Mouse (Mus musculus) kidney, embryonic 15.5 days (tissue): Measurements from ENCODE around the gene Zbed4. TPM values are rescaled to one million over a fixed set of nuclear protein-coding genes. Genes with fewer than 3 reads are reported as not detected.
"Not testable (repeated sequence)": the region's sequence is repeated elsewhere in the genome, so short reads cannot be mapped to it uniquely, and the experiment has no call there.

Experiments
- ATAC-seq: fragments of 200-750 bp; cut with Nextera tagmentation; replicated peaks from 2 replicates; pipeline ENCODE4 v1.8.0; 2017; ENCODE audit warnings: moderate TSS enrichment; ENCODE audit not compliant: low FRiP score
- H3K27ac ChIP-seq: fragments of 300-500 bp; sonication (generic); 2 replicates; pipeline ENCODE4 v1.5.1; 2015; ENCODE audit warnings: mild to moderate bottlenecking, inconsistent platforms
- H3K27me3 ChIP-seq: fragments of 300-500 bp; sonication (generic); 2 replicates; pipeline ENCODE4 v1.6.1; 2015; ENCODE audit warnings: inconsistent platforms
- H3K36me3 ChIP-seq: fragments of 300-500 bp; sonication (generic); 2 replicates; pipeline ENCODE4 v1.6.1; 2015; ENCODE audit warnings: inconsistent platforms
- H3K4me1 ChIP-seq: fragments of 300-500 bp; sonication (generic); 2 replicates; pipeline ENCODE4 v1.6.1; 2015; ENCODE audit warnings: inconsistent platforms
- H3K4me2 ChIP-seq: fragments of 300-500 bp; sonication (generic); 2 replicates; pipeline ENCODE4 v1.6.1; 2015; ENCODE audit warnings: moderate library complexity, mild to moderate bottlenecking, inconsistent platforms
- H3K4me3 ChIP-seq: fragments of 300-500 bp; sonication (generic); replicated peaks from 2 replicates; pipeline ENCODE4 v1.5.1; 2015; ENCODE audit warnings: mild to moderate bottlenecking, inconsistent platforms
- H3K9ac ChIP-seq: fragments of 300-500 bp; sonication (generic); 2 replicates; pipeline ENCODE4 v1.6.1; 2015; ENCODE audit warnings: mild to moderate bottlenecking, inconsistent platforms
- H3K9me3 ChIP-seq: fragments of 300-500 bp; sonication (generic); replicated peaks from 2 replicates; pipeline ENCODE4 v1.6.1; 2016; ENCODE audit warnings: inconsistent platforms
- WGBS: fragments of 180-500 bp; shearing (Covaris S2); methylation state at CpG from one replicate; pipeline ENCODE4 v1.1.7; 2015; ENCODE audit warnings: mixed read lengths; 5-methylcytosine and 5-hydroxymethylcytosine counted together
- polyA plus RNA-seq: library from polyadenylated mRNA; unstranded; fragments of >200 nt; fragmentation: Nextera tagmentation; extraction: Ambion mirVana; gene quantifications from 2 replicates; pipeline ENCODE4 v1.2.1, GENCODE M21; 2015

Gene Zbed4
- polyA plus RNA-seq, 1 experiment from 2014 or later: 19.6 TPM

DNA sequence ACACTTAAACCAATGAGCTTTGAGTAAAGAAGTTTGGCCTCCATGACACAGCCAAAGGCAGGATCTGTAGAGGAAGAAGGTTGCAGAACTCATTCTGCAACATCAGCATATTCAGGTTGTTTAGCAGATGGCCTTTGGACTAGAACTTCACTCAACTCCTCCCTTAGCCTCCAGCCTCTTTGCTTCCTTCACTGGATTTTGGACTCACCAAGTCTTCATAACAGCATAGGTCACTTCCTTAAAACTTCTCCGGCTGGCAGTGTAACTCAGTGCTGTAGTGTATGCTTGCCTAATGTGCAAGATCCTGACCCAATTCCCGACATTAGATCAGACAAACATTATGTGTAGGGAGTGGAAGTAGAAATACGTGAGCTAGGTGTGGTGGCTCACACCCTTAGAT, 6.1 kb upstream of the Zbed4 start:
- Histone ChIP-seq H3K27ac (no peak overlapping the region), H3K9ac (no peak overlapping the region), H3K4me2 (no peak overlapping the region), H3K4me1 (peaks cover 5% of the 10 kb centered on the region), H3K4me3 (no peak overlapping the region), H3K27me3 (no peaks in the 10 kb centered on the region), H3K9me3 (no peaks in the 10 kb centered on the region), H3K36me3 (no peaks in the 10 kb centered on the region)
- no peak for ATAC-seq
- WGBS: 86% methylated on average over 3 of the region's 3 CpGs

DNA sequence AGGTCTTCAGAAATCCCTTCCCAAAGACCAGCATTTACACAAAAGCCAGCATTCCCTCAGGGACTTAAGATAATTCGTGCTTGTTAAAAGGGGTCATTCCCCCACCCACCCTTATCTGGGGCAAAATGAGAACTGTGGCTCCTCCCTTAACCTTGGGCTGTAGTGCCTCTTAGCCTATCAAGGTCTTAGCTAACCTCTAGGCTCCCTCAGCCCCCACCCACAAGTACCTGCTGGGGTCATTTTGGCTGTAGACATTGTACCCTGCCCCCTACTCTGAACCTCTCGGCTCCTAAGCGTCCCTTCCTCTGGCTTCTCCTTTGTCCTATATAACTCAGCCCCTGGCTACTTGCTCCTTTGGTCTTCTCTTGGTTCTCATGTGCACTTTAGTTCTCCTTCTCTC, 5.5 kb upstream of the Zbed4 start:
- no peak overlapping the region for H3K4me2 ChIP-seq
- no peaks in the 10 kb centered on the region for H3K27me3 ChIP-seq
- no peak overlapping the region for H3K27ac ChIP-seq
- peaks cover 10% of the 10 kb centered on the region for H3K4me1 ChIP-seq
- ATAC-seq: no peak
- no peak overlapping the region for H3K4me3 ChIP-seq
- H3K9ac ChIP-seq: no peak overlapping the region
- no peaks in the 10 kb centered on the region for H3K36me3 ChIP-seq
- WGBS: 57% methylated on average over 3 of the region's 3 CpGs
- no peaks in the 10 kb centered on the region for H3K9me3 ChIP-seq

DNA sequence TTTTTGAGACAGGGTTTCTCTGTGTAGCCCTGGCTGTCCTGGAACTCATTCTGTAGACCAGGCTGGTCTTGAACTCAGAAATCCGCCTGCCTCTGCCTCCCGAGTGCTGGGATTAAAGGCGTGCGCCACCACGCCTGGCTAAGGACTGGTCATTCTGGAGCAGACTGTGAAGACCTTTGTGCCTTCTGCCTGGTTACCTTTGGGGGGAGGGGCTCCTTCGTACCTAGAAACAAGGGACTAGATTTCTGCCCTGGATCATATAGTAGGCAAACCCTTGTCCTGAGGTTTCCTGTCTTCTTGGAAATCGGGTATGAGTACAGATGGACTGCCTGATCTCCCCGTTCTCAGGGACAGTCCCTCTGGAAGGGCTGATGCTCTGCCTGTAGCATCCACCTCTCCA, 1.8 kb upstream of the Zbed4 start:
- not testable (repeated sequence) for H3K27me3 ChIP-seq, H3K36me3 ChIP-seq, ATAC-seq, H3K4me2 ChIP-seq, H3K9ac ChIP-seq, H3K9me3 ChIP-seq, H3K27ac ChIP-seq, H3K4me3 ChIP-seq
- peaks cover 23% of the 10 kb centered on the region for H3K4me1 ChIP-seq
- 93% methylated on average over 8 of the region's 8 CpGs for WGBS

DNA sequence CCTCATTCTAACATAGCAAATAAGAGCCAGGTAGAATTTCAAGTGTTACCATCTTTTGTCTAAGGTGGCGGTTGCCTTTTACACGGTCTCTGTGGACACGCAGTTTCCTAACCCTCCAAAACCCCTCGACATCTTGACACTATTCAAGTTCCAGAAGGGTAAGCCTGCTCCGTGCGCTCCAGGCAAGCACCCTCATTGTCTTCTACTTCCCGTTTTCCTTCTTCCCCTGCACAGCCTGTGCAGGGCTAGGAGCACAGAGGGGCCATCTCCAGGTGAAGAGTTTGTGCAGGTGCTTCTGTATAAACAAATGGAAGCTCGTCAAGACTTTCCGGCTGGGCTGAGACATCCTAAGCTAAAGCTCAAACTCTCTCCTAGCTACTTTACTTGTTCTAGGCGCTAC, 1.4 kb upstream of the Zbed4 start:
- WGBS: 93% methylated on average over 10 of the region's 10 CpGs
- Histone ChIP-seq H3K27me3 (no peaks in the 10 kb centered on the region), H3K4me1 (peaks cover 24% of the 10 kb centered on the region), H3K9ac (no peak overlapping the region), H3K4me3 (no peak overlapping the region), H3K9me3 (no peaks in the 10 kb centered on the region), H3K36me3 (peaks cover 3% of the 10 kb centered on the region), H3K27ac (no peak overlapping the region), H3K4me2 (no peak overlapping the region)
- no peak for ATAC-seq

DNA sequence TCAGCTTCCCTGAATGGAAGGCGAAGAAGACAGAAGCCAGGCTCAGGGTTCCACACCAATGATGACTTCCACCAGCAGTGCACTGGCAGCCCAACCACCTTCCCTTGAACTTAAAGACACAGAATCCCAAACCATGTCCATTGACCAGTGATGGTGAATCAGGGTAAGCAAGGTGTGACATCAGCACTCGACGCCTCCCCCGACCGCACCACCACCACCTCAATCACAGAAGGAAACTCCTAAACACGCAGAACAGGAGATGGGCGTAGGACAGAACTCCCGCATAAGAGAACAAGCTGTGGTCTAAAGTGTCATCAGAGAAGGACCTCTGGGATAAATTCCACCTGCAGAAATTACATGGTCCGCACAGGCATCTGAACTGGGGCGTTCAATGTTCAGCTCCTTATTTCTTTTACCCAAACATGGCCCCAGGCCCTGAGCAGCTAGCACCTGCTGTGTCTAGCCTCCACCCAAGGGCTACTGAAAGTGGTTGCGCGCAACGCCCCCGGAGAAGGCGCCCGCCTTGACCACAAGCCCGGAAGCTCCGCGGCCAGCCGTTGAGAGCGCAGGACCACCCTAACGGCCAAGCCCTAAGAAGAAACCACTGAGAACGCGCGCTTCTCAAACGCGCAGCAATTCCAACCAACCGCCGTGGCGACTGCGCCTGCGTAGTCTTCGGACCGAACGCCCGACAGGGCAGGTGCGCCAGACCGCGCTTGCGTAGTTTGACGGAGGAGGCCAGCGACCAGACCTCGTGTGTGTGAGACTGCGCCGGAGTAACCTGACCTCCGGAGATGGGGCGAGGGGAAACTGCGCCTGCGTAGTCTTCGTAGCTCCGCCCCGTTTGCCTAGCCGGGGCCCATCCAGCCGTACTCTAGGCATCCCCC, 540 bp upstream of the Zbed4 start:
- Histone ChIP-seq H3K9ac (peak overlapping the region; percentile 56), H3K4me2 (peak overlapping the region; percentile 94), H3K9me3 (no peaks in the 10 kb centered on the region), H3K27ac (peak overlapping the region; percentile 97), H3K4me1 (peaks cover 27% of the 10 kb centered on the region), H3K4me3 (peak overlapping the region; percentile 91), H3K36me3 (peaks cover 7% of the 10 kb centered on the region), H3K27me3 (no peaks in the 10 kb centered on the region)
- WGBS: 5% methylated on average over 54 of the region's 54 CpGs
- peak; percentile 99 for ATAC-seq

DNA sequence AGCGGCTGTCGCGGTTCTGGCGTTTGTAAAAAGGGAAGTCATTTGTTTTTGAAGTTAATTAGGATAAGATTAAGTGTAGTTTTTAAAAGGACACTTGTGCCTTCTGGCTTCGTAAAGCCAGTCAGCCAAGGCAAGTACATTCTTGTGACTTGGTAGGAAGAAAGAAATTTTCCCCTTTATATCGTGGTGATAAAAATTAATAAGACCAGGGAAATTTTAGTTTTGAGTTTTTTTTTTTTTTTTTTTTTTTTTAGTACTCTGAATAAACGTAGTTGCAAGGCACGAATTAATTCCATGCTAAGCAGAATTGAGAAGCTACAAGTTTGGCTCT, 908 bp downstream of the Zbed4 start:
- Histone ChIP-seq H3K4me3 (peak overlapping the region; percentile 91), H3K27ac (peak overlapping the region; percentile 85), H3K4me1 (peaks cover 29% of the 10 kb centered on the region), H3K36me3 (peaks cover 14% of the 10 kb centered on the region), H3K27me3 (no peaks in the 10 kb centered on the region), H3K9me3 (no peaks in the 10 kb centered on the region), H3K9ac (peak overlapping the region; percentile 83), H3K4me2 (peak overlapping the region; percentile 94)
- WGBS: under 1% methylated on average over 8 of the region's 8 CpGs
- no peak for ATAC-seq

DNA sequence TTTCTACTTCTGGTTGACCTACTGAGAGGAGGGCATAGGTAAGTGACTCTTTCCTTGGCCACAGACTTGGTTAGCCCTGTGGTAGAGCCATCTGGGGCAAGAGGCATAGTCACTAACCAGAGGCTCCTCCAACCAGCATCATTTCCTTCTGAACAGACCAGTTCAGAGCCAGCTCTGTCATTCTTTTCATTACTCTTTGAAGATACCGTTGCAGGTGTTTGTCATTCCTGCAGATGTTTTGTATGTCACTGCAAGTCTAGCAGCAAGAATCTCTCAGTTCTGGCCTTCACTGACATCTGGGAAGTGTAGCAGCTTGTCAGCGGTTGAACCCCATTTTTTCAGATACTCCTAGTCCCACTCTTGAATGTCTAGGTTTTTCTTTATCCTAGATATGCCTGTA, 3.4 kb downstream of the Zbed4 start:
- no peaks in the 10 kb centered on the region for H3K9me3 ChIP-seq
- WGBS: 93% methylated on average over 2 of the region's 2 CpGs
- no peak overlapping the region for H3K4me2 ChIP-seq
- peaks cover 37% of the 10 kb centered on the region for H3K4me1 ChIP-seq
- H3K9ac ChIP-seq: no peak overlapping the region
- H3K27me3 ChIP-seq: no peaks in the 10 kb centered on the region
- no peak overlapping the region for H3K27ac ChIP-seq
- ATAC-seq: no peak
- peaks cover 36% of the 10 kb centered on the region for H3K36me3 ChIP-seq
- no peak overlapping the region for H3K4me3 ChIP-seq

DNA sequence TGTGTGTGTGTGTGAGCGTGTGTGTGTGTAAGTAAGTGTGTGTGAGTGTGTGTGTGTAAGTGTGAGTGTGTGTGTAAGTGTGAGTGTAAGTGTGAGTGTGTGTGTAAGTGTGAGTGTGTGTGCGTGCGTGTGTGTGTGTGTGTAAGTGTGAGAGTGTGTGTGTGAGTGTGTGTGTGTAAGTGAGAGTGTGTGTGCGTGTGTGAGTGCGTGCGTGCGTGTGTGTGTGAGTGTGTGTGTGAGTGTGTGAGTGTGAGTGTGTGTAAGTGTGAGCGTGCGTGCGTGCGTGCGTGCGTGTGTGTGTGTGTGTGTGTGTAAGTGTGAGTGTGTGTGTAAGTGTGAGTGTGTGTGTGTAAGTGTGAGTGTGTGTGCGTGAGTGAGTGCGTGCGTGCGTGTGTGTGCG, 4.3 kb downstream of the Zbed4 start:
- Histone ChIP-seq H3K36me3 (peaks cover 44% of the 10 kb centered on the region), H3K27ac (no peak overlapping the region), H3K4me3 (no peak overlapping the region), H3K4me1 (peaks cover 29% of the 10 kb centered on the region), H3K9ac (no peak overlapping the region), H3K4me2 (no peak overlapping the region), H3K9me3 (no peaks in the 10 kb centered on the region), H3K27me3 (no peaks in the 10 kb centered on the region)
- ATAC-seq: no peak
- 93% methylated on average over 18 of the region's 18 CpGs for WGBS

DNA sequence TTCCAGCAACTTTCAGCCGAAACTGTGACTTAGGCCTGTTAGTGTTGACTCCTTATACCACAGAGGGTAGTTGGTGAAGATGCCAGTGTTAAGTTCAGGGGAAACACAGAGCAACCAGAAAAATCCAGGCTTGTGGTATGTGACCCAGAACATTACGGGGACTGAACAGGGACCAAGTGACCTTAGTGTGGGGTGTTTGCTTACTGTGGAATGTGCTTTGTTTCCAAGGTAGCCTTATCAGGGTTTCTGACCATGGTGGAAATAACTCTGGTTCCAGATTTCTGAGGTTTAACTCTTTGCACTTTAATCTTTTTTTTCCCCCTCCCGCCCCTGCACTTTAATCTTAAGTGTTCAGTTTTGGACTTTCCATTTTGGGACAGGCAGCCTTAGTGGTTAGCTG, 6.6 kb downstream of the Zbed4 start:
- Histone ChIP-seq H3K27ac (peak overlapping the region; percentile 63), H3K4me3 (no peak overlapping the region), H3K4me1 (peaks cover 23% of the 10 kb centered on the region), H3K9me3 (no peaks in the 10 kb centered on the region), H3K27me3 (no peaks in the 10 kb centered on the region), H3K4me2 (no peak overlapping the region), H3K9ac (no peak overlapping the region), H3K36me3 (peaks cover 66% of the 10 kb centered on the region)
- no peak for ATAC-seq
- WGBS: 71% methylated on average over 3 of the region's 3 CpGs

DNA sequence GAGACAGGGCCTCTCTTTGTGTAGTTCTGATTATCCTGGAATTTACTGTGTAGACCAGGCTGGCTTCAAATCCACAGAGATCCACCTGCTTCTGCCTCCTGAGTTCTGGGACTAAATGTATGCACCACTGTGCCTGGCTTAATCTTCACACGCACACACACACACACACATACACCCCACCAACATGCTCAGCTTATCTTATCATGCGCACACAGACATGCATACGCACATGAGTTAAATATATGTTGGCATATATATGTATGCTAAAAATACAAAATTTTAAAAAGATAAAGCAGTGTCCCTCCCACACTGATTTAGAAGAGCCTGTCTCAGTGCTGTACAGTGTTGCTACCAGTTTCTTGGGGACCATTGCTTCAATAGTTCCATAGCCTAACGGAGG, 10.1 kb downstream of the Zbed4 start:
- no peaks in the 10 kb centered on the region for H3K27me3 ChIP-seq
- peaks cover 86% of the 10 kb centered on the region for H3K36me3 ChIP-seq
- WGBS: 94% methylated on average over 4 of the region's 4 CpGs

DNA sequence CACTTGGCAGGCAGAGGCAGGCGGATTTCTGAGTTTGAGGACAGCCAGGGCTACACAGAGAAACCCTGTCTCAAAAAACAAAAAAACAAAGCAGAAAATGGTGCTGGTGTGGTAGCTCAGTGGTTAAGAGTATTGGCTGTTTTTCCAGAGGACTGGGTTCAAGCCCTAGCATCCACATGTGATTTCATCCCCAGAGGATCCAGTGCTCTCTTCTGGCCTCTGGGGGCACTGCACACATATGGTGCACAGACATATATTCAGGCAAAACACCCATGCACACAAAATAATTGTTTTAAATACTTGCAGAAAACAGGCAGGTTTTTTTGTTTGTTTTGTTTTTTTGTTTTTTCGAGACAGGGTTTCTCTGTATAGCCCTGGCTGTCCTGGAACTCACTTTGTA, 14.7 kb downstream of the Zbed4 start:
- ATAC-seq, H3K9me3 ChIP-seq, H3K27ac ChIP-seq, H3K27me3 ChIP-seq, H3K9ac ChIP-seq, H3K4me2 ChIP-seq, H3K4me3 ChIP-seq, H3K4me1 ChIP-seq: not testable (repeated sequence)
- H3K36me3 ChIP-seq: peaks cover 59% of the 10 kb centered on the region
- WGBS: 94% methylated on average over 2 of the region's 2 CpGs

More for the DNA sequence above, 10.1 kb downstream of the Zbed4 start:
- Histone ChIP-seq H3K4me2 (no peak overlapping the region), H3K27ac (no peak overlapping the region), H3K9ac (no peak overlapping the region), H3K9me3 (no peaks in the 10 kb centered on the region), H3K4me1 (peaks cover 10% of the 10 kb centered on the region), H3K4me3 (no peak overlapping the region)
- no peak for ATAC-seq

DNA sequence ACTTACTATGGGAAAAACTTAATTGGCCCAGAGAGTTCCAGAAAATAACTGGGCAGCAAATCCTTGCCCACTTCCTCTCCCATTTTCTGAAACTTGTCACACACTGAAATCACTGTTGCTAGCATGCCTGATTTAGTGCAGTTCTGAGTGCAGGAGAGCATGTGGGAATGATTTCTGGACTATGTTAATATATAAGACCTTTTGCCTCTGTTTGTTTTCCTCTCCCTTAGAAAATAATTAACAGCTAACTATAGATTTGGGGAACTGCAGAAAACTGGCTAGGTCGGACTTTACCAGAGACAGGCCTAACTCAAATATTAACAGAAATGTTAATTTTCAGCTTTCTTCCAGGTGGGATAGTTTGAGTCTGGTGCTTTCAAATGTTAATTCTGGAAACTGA, 17.1 kb downstream of the Zbed4 start:
- Histone ChIP-seq H3K4me3 (no peak overlapping the region), H3K4me2 (no peak overlapping the region), H3K36me3 (peaks cover 55% of the 10 kb centered on the region), H3K27me3 (no peaks in the 10 kb centered on the region), H3K9me3 (no peaks in the 10 kb centered on the region), H3K4me1 (no peaks in the 10 kb centered on the region; the same call in 1 of the 2 replicates), H3K9ac (no peak overlapping the region), H3K27ac (peak overlapping the region; percentile 77)
- WGBS: 55% methylated on average over 1 of the region's 1 CpGs
- ATAC-seq: no peak; the same call in 1 of the 2 replicates

DNA sequence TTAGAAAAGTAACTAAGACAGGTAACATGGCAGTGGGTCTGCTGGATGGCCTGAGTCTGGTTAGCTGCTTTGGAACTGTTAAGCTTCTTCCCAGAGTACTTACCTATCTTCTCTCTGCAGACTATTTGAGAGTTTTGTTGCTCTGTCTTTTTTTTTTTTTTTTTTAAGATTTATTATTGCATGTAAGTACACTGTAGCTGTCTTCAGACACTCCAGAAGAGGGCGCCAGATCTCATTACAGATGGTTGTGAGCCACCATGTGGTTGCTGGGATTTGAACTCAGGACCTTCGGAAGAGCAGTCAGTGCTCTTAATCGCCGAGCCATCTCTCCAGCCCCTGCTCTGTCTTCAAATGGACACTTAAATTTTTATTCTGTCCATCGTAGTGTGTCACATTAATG, 23.2 kb downstream of the Zbed4 start:
- H3K27ac ChIP-seq, H3K4me2 ChIP-seq, H3K9me3 ChIP-seq, H3K9ac ChIP-seq, ATAC-seq, H3K4me1 ChIP-seq, H3K4me3 ChIP-seq, H3K27me3 ChIP-seq: not testable (repeated sequence)
- peaks cover 57% of the 10 kb centered on the region for H3K36me3 ChIP-seq
- 94% methylated on average over 5 of the region's 5 CpGs for WGBS
